Mouse (Mus musculus) layer of hippocampus, adult 6 months (tissue): ENCODE measurements around the gene Abracl. TPM values are rescaled to one million over a fixed set of nuclear protein-coding genes. Genes with fewer than 3 reads are reported as not detected.

ENCODE experiments used
- long read RNA-seq, 2 experiments: library from polyadenylated mRNA; unstranded; transcript quantifications; one replicate each; pipeline ENCODE4 v2.0.0; 2019 to 2020
- polyA plus RNA-seq: library from polyadenylated mRNA; unstranded; fragments of <200 nt; fragmentation: Nextera tagmentation; gene quantifications from 2 replicates; pipeline ENCODE4 v1.2.3, GENCODE M21; 2021

Gene Abracl
- polyA plus RNA-seq = 50.6 and 50.9 TPM in 2 replicates
- long read RNA-seq, experiment 1, transcript Abracl-201 (3 exons, 846 nt) = major isoform, 30 of 36 reads
- long read RNA-seq, experiment 1, partial matches to known transcripts = 0 of 36 reads
- long read RNA-seq, experiment 1, other reads (novel, unspliced or antisense) = 3 of 36 reads
- long read RNA-seq, experiment 2, transcript Abracl-201 (3 exons, 846 nt) = major isoform, 5 of 8 reads
- long read RNA-seq, experiment 2, partial matches to known transcripts = 0 of 8 reads
- long read RNA-seq, experiment 2, other reads (novel, unspliced or antisense) = 0 of 8 reads

DNA sequence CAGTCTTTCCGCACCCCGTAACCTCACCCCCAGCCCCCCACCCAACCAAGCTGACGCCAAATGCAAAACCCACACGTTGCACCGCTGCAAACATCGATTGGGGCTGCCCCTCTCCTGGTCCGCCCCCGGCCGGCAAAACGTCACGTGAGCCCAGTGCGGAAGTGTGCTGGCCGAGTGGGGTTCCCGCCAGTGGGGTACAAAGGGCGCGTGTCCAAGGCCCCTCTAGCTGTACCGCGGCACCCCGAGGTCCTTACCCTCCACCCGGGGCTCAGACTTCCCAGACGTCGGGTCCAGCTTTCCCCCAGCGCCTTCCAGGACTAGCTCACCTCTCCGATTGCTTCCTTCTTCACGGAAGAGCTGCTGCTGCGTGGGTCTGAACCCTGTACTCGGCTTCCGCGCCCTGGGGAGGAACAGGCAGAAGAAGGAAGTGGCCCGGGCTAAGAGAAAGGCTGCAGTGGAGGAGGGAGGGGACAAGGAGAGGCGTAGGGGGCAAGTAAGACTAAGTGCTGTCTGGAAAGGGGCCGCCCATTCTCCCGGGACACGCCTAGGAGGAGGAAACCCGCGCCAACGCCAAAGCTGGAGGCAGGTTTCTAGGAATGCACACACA, at the start of gene Abracl:
TSS of gene Abracl (minus strand) at position 548 of the 607 bp plus-strand sequence.

DNA sequence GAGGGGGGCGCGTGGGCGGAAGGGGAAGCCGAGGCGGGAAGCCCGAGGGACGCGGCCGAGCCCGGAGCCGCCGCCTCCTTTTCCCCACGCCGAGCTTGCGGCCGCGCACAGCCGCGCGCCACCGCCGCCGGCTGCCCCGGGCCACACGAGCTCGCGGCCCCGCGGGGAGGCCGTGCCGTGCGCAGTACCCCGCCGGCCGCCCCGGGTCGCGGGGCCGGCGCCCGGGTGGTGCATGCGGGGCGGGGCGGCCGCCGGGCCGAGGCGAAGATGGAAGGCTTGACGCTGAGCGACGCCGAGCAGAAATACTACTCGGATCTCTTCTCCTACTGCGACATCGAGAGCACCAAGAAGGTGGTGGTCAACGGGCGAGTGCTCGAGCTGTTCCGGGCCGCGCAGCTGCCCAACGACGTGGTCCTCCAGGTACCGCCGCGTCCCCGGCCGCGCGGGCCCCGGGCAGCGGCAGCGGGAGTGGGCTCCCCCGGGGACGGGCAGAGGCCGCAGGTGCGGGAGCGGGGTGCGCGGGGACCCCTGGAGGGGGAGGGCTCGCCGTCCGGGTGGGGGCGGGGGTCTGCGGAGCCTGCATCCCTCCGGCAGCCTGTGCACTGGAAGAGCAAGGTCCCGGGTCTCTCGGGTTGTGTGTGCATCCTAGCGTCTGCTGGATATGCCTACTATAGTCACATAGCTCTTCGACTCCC, 32.8 kb upstream of the Abracl start, which contains the start of gene Reps1:
TSS of gene Reps1 (plus strand) at position 166 of the 695 bp plus-strand sequence.

Other genes with a start within 250 kb of the Abracl start
- gene Txlnb, start 227.1 kb downstream of the Abracl start, polyA plus RNA-seq = 0.73 and 1.3 TPM in 2 replicates
- gene Heca, start 75.2 kb downstream of the Abracl start, polyA plus RNA-seq = 2.6 TPM in 2 replicates
- gene Reps1, start 32.6 kb upstream of the Abracl start, polyA plus RNA-seq = 7.2 and 8.8 TPM in 2 replicates
- gene Ect2l, start 187.6 kb upstream of the Abracl start, polyA plus RNA-seq = 0.14 TPM in 1 of 2 replicates, not detected in the other
- 33.6 and 37.4 TPM in 2 replicates for gene Ccdc28a, start 211.7 kb upstream of the Abracl start, polyA plus RNA-seq